Mouse (Mus musculus): ENCODE measurements at regions not wholly inside any gene's neighbourhood (a gene's known extent, or its start where the extent isn't known, plus 50 kb on each side); places are given as distances from the start of the nearest gene placed in this dataset.

- TF ChIP-seq GATA1 (IDR thresholded peaks at IDR 0.05; ENCODE audit: borderline replicate concordance, low read length), result no peak
- TF ChIP-seq GATA2 (IDR thresholded peaks at IDR 0.05; ENCODE audit: borderline replicate concordance, low read depth, low read length), result no peak
- TF ChIP-seq TAL1 (conservative IDR thresholded peaks at IDR 0.05; ENCODE audit: low read depth, low read length), result no peak
- no peak for TF ChIP-seq POLR2AphosphoS5 (IDR thresholded peaks at IDR 0.05; ENCODE audit: insufficient replicate concordance, low read depth, low read length)
- no peak for TF ChIP-seq CTCF (IDR thresholded peaks at IDR 0.05; ENCODE audit: low read depth, low read length)
- Histone ChIP-seq H3K36me3 (replicated peaks) (no peaks in the 10 kb centered on the region), H3K9me3 (replicated peaks) (peaks cover 40% of the 10 kb centered on the region), H3K4me1 (ENCODE audit: insufficient read depth, low read depth, low read length) (no peaks in the 10 kb centered on the region), H3K4me3 (ENCODE audit: low read depth, low read length) (no peak overlapping the region), H3K27me3 (ENCODE audit: insufficient read depth, low read length) (peaks cover 2% of the 10 kb centered on the region; the same call in 1 of the 2 replicates)
- DNase-seq (ENCODE audit: low spot score) (no peak), ATAC-seq (ENCODE audit: extremely low read depth, insufficient number of reproducible peaks, low FRiP score, poor library complexity, severe bottlenecking) (no peak)
Observed at GRCm38 (mm10) chr12:113428461-113428860, 60.9 kb upstream of the Adam6b start.

- Histone ChIP-seq H3K27me3 (ENCODE audit: insufficient read depth, low read length) (peaks cover 2% of the 10 kb centered on the region; the same call in 1 of the 2 replicates), H3K9me3 (replicated peaks) (peaks cover 35% of the 10 kb centered on the region), H3K4me3 (ENCODE audit: low read depth, low read length) (no peak overlapping the region), H3K4me1 (ENCODE audit: insufficient read depth, low read depth, low read length) (no peaks in the 10 kb centered on the region), H3K36me3 (replicated peaks) (no peaks in the 10 kb centered on the region)
- ATAC-seq (ENCODE audit: extremely low read depth, insufficient number of reproducible peaks, low FRiP score, poor library complexity, severe bottlenecking), result no peak
- DNase-seq (ENCODE audit: low spot score), result no peak
- no peak for TF ChIP-seq GATA1 (IDR thresholded peaks at IDR 0.05; ENCODE audit: borderline replicate concordance, low read length)
- TF ChIP-seq POLR2AphosphoS5 (IDR thresholded peaks at IDR 0.05; ENCODE audit: insufficient replicate concordance, low read depth, low read length), result no peak
- TF ChIP-seq TAL1 (conservative IDR thresholded peaks at IDR 0.05; ENCODE audit: low read depth, low read length), result no peak
- no peak for TF ChIP-seq GATA2 (IDR thresholded peaks at IDR 0.05; ENCODE audit: borderline replicate concordance, low read depth, low read length)
- TF ChIP-seq CTCF (IDR thresholded peaks at IDR 0.05; ENCODE audit: low read depth, low read length), result no peak
Observed at GRCm38 (mm10) chr12:113428901-113429300, 60.4 kb upstream of the Adam6b start.

- Histone ChIP-seq H3K4me3 (ENCODE audit: low read depth, low read length) (no peak overlapping the region), H3K36me3 (replicated peaks) (no peaks in the 10 kb centered on the region), H3K27me3 (ENCODE audit: insufficient read depth, low read length) (peaks cover 2% of the 10 kb centered on the region; the same call in 1 of the 2 replicates), H3K9me3 (replicated peaks) (peaks cover 23% of the 10 kb centered on the region), H3K4me1 (ENCODE audit: insufficient read depth, low read depth, low read length) (no peaks in the 10 kb centered on the region)
- ATAC-seq (ENCODE audit: extremely low read depth, insufficient number of reproducible peaks, low FRiP score, poor library complexity, severe bottlenecking) (no peak; the same call in 1 of the 2 replicates), DNase-seq (ENCODE audit: low spot score) (no peak)
- no peak for TF ChIP-seq GATA2 (IDR thresholded peaks at IDR 0.05; ENCODE audit: borderline replicate concordance, low read depth, low read length)
- no peak for TF ChIP-seq TAL1 (conservative IDR thresholded peaks at IDR 0.05; ENCODE audit: low read depth, low read length)
- no peak for TF ChIP-seq POLR2AphosphoS5 (IDR thresholded peaks at IDR 0.05; ENCODE audit: insufficient replicate concordance, low read depth, low read length)
- no peak for TF ChIP-seq GATA1 (IDR thresholded peaks at IDR 0.05; ENCODE audit: borderline replicate concordance, low read length)
- no peak for TF ChIP-seq CTCF (IDR thresholded peaks at IDR 0.05; ENCODE audit: low read depth, low read length)
Observed at GRCm38 (mm10) chr12:113430340-113430739, 59.0 kb upstream of the Adam6b start.

Data from G1E (cell line).